8 mouse cellular contexts compared by ENCODE assay signal in the genomic region with DNA sequence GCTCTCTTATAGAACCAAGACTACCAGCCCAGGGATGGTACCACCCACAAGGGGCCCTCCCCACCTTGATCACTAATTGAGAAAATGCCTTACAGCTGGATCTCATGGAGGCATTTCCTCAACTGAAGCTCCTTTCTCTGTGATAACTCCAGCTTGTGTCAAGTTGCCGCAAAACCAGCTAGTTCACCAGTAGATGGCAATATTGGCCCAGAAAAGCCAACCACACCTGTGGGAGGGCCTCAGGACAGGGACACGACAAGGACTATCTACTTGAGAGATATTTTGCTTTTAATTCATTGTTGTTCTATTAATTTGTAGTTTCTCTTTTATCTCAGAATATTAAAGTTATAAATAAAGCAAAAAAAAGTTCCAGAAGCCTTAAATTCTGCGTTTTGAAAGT.
DNase-seq lines count a peak whose midpoint lies in the region.

No protein-coding gene starts in this region.

- peak; percentile 81 for DNase-seq in R1 (ENCODE audit: low read depth, low spot score)
- DNase-seq in cerebellum, postnatal 10 days = peak; percentile 82 to 83
- DNase-seq in frontal cortex, postnatal 25 days (ENCODE audit: low spot score in 2 of 2) = peak; percentile 10 to 52
- DNase-seq in induced T-regulatory cell, adult 2 months (ENCODE audit: low read depth) = peak; percentile 56
- peak; percentile 31 to 71 for DNase-seq in layer of hippocampus, postnatal 14 days (ENCODE audit: low spot score in 2 of 2)
- peak; percentile 55 for DNase-seq in lung, postnatal 25 days (ENCODE audit: low spot score)
- DNase-seq in retina, postnatal 7 days (ENCODE audit: low read depth, low spot score) = peak; percentile 42
- peak; percentile 8 for DNase-seq in urinary bladder, postnatal 25 days (ENCODE audit: low spot score)

Comparison
In these comparisons a context has a peak if more than half of its experiments do, and no peak if none do; other contexts are left out.
1. Peak in every context shown above with its lines: DNase-seq.
2. DNase-seq: peak in every context shown above with its lines; median percentile 82 in cerebellum, postnatal 10 days; 81 in R1; 56 in induced T-regulatory cell, adult 2 months; 55 in lung, postnatal 25 days; 51 in layer of hippocampus, postnatal 14 days; 42 in retina, postnatal 7 days; 31 in frontal cortex, postnatal 25 days; 8 in urinary bladder, postnatal 25 days.